Mouse (Mus musculus): ENCODE measurements around the gene Hba-x.
A peak's percentile ranks its signal among the peaks of the same experiment; 100 is the strongest.
"Not testable (repeated sequence)": the region's sequence is repeated elsewhere in the genome, so short reads cannot be mapped to it uniquely, and the experiment has no call there.

Gene Hba-x

DNA sequence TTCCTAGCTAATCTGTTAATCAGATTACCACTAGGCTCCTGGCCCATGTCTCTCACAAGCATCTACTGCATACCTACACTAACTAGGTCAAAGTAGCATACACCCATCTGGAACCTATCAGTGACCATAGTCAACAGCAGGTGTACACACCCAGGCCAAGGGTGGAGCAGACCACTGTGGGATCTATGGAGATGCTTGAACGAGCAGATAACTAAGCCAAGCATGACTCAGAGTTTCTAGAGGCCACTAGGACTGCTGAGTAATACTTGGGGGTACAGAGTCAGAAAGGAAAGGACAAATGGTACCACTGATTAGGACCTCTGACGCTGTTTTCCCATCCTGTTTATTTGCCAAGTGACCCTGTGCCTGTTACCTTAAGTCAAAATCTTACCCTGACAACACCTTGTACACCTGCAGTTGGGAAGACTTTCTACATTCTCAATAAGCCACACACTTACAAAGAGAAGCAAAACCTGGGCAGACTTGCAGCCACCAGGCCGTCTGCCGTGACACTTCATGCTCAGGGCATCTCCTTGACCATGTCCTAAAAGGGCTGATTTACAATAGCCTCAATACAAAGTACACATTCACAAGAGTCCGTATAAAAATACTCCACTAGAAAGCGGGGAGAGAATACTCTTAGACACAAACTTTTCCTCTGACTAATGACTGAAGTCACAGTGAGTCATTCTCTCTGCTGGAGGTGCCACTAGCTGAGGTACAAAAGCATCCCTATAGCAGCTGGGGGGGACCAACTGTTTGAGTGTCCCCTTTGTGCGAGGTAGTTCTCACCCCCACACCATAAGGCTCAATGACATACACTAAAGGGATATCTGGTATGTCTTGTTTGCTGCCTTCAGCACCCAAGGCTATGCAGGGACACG lies 25.1 kb upstream of the Hba-x start:
- DNase-seq: no peak

DNA sequence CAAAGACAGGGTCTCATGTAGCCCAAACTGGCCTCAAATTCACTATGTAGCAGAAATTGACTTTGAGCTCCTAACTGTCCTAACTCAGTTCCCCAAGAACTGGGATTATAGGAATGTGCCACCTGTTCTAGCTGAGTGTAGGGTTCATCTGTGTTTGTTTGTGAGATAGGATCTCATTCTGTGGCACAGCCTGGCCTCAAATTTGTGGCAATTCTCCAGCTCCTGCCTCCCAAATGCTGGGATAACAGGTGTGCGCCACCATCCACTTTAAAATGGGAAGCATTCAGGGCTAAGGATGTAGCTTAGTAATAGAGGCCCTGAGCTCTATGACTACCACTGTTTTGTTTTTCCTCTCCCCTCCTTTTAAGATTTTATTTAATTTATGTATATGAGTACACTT lies 23.1 kb upstream of the Hba-x start:
- DNase-seq: no peak

DNA sequence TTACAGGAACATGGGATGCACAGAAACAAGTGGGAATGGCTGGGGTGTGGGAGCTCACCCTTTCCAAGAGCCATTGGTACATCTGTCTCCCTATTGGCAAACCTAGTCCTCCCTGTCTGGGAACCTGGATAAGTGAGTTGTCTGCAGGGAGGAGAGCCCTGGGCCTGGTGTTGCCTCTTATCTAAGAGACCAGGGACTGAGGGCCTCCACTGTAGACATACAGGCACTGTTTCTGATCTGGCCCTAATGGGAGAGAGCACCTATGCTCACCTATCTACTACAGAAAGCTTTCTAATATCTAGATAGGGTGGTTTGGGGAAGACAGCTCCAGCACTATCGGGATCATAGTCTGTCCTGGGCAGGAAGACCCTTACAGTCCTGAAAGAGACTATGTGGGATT lies 20.1 kb upstream of the Hba-x start:
- DNase-seq: no peak

DNA sequence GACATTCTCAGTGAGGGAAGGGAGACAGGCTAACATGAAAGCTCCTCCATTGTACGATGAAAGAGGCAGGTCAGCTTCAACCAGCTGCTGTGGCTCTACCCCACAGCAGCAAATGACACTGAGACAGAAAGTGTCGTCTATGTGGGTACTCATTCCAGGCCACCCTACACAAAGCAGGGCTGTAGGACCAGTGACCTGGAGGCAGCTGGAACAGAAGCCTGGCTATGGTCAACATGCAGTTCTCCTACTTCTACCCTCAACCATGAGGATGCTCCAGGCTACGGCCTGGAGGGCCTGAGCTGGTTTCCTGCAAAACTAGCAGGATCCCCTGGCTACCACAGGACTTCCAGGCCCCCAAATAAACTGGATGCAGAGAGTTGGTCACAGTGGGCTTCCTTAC lies 19.6 kb upstream of the Hba-x start:
- no peak for DNase-seq

DNA sequence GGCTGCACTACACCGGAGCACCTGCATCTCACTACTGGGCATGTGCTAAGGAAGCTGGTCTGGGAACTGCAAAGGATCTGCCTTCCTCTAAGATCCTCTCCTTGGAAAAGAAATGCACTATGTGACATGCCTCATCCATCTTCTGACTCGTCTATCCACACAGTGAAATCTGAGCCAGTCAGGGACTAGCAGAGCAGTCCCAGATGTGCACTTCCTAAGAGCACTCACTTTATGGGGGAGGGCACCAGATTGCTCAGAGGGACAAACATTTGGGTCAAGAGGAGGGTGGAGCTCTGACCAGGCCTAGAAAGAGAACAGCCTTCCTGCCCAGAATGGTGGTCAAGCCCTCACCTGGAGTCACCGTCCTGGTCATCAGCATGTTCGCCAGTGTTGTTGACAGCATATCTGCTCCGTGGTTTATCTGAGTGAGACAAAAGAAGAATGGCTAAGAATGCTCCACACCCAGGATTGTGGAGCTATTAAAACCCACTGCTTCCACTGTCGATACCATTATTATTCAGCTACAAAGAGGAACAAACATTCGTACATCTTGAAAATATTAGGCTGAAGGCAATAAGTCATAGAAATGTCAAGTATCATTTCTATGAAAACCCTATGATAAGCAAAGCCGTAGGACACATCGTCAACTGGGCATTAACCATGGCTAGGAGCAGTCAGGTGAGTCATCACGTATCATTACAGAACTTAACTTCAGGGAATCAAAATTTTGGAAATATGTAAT lies 13.4 kb upstream of the Hba-x start:
- DNase-seq: no peak

DNA sequence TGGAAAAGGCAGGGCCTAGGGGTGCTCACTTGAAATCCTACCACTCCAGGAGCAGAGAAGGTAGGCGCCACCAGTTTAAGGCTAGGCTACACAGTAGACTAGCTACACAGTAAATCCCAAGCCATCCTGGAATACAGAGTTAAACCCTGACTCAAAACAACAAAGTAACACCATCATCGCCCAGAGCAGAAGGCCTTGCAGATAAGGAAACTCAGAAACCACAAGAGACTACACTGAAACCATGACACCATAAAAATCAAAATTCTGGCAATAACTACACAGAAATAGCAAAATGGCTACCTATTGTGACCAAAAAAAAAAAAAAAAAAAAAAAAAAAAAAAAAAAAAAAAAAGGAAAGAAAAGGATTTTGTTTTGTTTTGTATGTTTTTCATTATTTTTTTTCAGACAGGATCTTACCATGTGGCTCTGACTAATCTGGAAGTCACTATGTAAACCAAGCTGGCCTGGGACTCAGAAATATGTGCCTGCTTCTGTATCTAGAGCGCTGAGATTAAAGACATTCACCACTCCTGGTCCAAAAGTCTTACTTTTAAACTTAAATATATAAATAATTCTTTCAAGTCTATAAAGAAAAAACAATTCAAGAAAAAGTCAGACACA lies 11.0 kb upstream of the Hba-x start:
- DNase-seq: no peak

DNA sequence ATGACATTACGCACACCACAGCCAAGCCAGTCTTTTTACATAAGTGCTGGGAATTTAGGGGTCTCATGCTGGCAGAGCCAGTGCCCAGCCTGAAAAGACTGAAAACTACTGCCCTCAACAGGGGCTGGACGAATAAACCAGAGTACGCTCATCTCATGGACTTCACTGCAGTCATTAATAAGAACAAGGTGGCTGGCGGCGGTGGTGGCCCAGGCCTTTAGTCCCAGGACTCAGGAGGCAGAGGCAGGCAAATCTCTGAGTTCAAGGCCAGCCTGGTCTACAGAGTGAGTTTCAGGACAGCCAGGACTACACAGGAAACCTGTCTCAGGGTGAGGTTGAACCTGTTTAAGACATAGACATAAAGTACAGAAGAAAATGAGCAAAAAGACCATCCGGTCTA lies 10.0 kb upstream of the Hba-x start:
- no peak for DNase-seq

DNA sequence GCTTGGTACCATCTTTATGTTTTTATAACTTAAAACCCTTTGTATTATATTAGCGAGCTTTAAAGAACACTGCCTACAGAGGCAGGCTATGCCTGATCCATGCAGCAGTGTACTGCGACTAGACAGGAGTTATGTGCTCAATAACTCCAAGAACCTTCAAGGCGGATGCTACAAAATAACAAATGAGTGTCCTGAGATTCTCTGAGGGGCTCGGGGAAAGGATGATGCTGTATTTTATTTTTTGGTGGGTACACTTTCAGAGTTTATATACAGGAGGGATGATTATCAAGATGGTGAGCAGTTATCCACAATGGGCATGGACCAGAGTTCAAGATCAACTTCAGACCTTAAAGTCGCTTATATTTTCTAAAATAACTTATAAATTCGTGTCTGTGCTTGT lies 9.4 kb upstream of the Hba-x start:
- no peak for DNase-seq

DNA sequence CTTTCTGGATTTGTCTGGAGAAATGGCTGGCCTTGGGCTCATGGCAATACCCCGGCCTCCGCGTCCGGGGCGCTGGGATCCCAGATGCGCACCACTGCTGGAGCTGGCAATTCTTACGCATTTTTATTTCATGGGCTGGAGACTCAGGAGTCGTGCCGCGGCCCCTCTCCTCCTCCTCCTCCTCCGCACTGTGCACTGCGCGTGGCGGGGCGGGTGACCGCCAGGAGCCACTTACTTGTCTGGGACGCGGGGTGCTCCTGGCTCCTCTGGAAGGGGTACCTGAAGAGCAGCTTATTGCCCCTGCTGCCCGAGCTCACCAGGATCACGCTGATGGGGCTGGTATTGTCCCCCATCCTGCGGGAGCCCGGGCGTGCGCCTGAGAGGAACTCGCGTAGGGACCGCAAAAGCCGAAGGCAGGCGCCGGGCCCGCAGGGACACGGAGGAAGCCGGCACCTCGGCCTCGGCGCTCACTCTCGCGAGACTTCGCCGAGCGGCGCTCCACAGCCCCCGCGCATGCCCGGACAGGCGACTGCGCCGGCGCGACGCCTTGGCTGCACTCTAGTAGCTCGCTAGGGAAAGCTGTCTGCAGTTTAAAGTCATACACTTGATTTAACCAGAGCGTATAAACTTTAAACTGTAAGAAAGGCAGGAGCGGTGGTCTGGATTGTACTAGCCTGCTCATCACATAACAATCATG lies 8.9 kb upstream of the Hba-x start, which contains the start of gene Nprl3:
Gene Nprl3, minus strand, starts transcription at position 520 of the 697 bp plus-strand sequence.
- peak; percentile 95 for DNase-seq

DNA sequence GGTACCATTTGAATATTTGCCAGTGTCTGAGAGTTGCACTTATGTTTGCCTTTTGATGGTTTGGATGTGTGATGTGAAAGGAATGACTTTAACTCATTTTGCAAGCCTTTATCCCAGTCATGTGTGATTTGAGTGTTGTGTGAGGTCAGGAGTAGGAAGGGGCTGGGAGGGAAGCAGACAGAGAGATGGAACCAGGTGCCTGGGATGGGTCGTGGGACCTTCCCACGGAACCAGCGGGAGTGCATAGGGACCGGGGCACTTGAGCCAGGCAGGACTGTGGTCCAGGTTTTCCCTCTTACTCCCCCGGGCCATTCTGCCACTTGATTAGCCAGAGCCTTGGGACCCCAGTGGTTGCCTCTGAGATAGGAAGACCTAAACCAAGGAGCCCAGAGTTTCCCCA lies 8.2 kb upstream of the Hba-x start:
- DNase-seq: no peak

DNA sequence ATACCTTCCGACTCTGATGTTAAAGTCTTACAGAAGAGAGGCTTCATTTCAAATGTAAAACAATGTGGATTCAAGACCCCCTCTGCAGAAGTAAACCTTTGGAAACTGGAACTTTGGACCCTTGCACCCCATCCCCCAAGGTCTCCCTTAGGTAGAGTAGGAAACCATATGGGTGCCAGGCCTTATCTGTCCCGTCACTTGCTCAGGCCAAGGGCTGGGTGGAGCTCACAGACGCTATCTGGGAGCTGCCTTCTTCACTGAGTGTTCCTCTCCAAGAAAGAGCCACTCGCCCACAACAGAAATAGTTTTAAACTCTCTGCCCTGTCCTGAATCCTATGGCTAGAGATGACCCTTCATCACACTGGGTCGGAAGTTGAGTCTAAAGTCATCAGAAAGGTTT lies 7.2 kb upstream of the Hba-x start:
- no peak for DNase-seq

DNA sequence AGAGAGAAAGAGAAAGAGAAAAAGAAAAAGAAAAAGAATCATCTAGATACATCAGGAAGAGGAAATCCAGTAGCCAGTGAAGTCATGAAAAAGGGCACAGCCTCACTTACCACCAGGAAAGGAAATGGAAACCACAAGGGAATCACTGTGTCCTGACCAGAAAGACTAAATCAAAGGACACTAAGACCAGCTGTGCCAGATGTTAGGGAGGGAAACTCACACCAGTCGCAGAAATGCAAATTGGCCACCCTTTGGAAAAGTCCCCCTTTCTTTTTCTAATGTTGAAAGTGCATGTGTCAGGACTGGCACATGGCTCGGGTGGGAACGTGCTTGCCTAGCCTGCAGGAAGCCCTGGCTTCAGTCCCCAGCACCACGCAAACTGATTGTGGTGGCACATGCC lies 5.0 kb upstream of the Hba-x start:
- DNase-seq: no peak

DNA sequence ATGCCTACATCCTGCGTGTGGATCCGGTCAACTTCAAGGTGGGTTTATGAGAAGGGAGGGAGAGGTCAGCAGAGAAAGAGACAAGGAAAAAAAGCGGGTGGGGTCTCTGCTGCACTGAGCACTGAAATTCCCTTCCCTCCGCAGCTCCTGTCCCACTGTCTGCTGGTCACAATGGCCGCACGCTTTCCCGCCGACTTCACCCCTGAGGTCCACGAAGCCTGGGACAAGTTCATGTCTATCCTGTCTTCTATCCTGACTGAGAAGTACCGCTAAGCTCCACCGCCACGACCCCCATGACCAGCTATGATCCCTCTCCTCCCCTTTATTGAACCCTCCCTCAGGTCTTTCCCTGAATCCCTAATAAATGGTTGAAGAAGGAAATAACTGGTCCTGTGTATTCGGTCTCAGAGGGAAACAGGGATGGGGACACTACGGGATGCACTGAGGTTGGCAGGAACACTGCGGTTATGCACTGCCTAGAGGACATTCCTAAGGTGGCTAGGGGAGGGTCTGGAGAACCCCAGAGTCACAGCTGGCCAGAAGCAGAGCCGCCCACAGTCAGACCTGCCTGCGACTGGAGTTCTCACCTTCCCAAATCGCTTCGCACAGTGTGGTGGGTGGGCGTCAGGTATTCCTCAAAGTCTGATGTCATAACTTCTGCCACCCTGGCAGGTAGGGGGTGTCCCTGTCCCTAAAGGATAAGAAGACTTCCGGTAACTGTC lies 1.7 kb downstream of the Hba-x start:
- DNase-seq: no peak

DNA sequence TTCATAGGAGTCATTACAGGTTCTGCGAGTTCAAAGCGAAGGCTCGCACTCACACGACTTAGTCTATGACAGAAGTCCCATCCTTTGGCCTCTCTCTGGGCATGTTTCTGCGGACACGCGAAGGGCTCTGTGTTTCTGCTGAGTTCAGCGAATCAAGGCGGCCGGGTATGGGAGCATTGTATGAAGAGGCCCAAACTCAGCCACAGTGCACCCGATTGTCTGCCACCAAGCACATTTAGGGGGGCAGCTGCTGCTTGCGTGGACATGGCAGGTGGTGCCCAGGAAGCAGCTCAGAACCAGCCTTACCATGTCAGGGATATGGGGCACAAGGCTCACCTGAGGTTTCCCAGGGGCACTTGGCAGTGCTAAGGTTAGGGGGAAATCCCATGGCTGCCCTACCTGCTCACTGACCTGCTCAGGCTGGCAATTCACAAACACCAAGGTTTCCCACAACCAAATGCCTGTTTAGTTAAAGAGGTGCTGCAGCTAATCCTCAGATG lies 2.3 kb downstream of the Hba-x start:
- no peak for DNase-seq

DNA sequence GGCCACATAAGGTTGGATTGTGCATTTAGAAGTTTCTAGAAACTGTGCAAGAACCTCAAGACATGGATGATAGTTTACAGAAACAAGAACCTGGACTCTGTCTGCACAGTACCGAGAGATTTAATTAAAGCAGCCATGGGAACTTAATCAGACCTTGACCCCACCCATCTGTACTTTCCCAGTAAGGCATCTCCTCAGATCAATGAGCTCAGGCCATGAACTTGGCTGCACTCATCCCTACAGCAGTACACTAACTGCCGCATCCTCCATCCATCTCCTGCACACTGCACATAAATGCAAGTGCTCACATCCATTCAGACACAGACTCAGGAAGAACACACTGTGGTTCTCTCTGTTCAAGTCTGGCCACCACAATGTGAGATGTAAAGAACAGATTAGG lies 4.4 kb downstream of the Hba-x start:
- no peak for DNase-seq

DNA sequence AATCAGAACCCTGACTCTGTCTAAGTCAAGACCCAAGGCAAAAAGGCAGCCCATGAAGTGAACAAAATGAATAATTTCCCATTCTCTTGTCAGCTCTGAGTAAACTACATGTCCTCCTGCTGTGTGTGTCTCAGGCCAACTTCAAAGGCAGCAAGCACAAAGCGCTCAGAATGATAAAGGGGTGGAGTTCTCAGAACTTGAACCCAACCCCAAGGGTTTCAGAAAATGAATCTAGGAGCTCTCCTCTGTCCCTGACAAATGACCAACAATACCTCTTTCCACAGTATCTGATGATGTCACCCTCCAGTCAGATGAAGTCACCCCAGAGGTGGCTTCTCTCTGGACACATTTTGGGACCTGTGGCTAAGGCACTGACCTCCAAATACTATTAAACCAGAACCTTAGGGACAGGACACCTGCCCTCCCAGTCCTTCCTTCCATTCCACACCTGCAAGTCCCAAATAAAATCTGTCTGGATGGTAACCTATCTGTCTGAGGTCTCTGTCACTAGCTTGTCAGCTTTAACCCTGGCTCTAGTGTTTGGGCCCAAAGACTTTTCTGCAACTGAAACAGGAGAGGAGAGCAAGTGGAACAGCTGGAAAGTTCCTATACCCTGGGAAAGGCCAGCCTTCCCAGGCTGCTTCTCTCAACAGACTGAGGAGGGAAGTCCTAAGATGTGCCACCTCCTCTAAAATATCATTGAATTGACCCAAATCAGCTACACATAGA lies 5.4 kb downstream of the Hba-x start:
- DNase-seq: no peak

DNA sequence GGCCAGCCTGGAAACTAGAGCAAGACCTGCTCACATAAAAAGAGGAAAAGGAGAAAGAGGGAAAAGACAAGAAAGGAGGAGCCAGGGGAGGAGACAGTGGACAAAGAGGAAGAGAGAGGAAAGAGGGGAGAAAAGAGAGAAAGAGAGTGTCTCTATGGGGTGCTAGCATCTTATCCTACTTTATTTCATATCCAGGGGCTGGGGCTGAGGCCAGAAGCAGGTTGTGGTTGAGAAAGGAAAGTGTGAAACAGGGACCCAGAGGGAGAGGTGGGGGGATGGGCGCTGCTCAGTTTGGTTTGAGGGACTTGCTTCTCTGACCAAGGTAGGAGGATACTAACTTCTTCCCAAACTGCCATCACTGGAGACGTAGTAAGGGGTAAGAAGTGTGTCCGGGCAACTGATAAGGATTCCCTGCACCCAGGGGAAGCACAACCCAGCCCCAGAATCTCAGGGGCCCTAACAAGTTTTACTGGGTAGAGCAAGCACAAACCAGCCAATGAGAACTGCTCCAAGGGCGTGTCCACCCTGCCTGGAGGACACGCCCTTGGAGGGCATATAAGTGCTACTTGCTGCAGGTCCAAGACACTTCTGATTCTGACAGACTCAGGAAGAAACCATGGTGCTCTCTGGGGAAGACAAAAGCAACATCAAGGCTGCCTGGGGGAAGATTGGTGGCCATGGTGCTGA lies 7.0 kb downstream of the Hba-x start, which contains the start of gene Hba-a1:
Gene Hba-a1, plus strand, starts transcription at position 421 of the 687 bp plus-strand sequence.
- DNase-seq: not testable (repeated sequence)

DNA sequence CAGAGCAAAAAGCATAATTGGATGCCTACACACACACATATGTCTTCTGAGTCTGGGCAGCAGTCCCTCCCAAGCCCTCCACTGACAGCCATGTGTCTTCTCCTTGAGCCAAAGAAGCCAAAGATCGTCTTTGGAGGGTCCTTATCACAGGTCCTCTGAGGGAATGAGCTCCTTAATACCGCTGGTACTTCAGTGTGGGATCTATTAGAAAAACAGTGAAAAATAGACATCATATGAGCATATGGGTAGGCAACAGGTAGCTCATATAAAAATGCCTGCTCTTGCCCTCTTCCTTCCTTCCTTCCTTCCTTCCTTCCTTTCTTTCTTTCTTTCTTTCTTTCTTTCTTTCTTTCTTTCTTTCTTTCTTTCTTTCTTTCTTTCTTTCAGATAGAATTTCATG lies 8.4 kb downstream of the Hba-x start:
- DNase-seq: not testable (repeated sequence)

DNA sequence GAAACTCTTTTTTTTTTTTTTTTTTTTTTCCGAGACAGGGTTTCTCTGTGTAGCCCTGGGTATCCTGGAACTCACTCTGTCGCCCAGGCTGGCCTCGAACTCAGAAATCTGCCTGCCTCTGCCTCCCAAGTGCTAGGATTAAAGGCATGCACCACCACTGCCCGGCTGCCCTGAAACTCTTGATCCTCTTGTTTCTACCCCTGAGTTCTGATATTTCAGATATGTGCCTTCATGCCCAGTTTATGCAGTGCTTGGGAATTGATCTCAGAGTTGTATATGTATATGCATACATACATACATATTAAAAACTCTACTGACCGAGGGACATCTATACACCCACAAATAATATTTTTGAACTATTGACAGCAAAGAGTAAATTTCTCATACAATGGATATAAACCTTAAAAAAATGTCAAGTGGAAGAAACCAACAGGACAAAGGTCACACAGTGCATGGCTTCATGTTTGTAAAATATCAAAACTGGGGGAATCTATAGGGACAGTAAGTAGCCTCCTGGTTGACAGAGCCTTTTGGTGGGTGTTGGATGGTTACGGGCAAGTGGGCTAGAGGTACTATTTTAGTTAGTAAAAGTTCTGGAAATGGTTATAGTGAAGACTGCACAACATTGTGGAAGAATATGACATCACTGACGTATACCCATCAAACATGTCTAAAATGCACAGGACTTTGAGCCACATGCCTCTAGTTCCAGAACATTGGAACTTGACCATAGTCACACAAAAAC lies 9.0 kb downstream of the Hba-x start:
- no peak for DNase-seq

DNA sequence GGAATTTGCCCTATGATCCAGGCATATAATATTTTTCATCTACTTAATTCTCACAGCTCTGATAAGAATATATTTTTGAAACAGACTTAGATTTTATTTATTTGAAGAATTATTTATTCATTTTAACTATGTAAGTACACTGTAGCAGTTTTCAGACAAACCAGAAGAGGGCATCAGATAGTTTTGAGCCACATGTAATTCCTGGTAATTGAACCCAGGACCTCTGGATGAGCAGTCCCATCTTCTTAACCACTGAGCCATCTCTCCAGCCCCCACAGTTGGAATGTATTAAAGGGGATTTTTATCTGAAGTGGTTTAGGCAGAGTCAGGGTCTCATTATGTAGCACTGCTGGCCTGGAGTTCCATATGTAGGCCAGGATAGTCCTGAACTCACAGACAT lies 9.7 kb downstream of the Hba-x start:
- not testable (repeated sequence) for DNase-seq

Data from right cerebral cortex, postnatal 4 days (tissue).